Mouse (Mus musculus): Measurements from ENCODE around the gene Man2c1. TPM values are rescaled to one million over a fixed set of nuclear protein-coding genes. Genes with fewer than 3 reads are reported as not detected.

Man2c1 gene
- polyA plus RNA-seq, 1 experiment from 2014 or later = 45.3 TPM

- WGBS = 71% methylated on average over 6 of the region's 6 CpGs
- no peak for ATAC-seq (ENCODE audit: insufficient number of reproducible peaks, insufficient read depth, low FRiP score, low read depth)
- H3K36me3 ChIP-seq (ENCODE audit: control insufficient read depth, insufficient read depth, low read length) = no peaks in the 10 kb centered on the region
- H3K4me3 ChIP-seq (ENCODE audit: low read depth, low read length) = peak overlapping the region; percentile 45; the same call in 1 of the 2 replicates
- peak overlapping the region; percentile 82; the same call in 1 of the 2 replicates for H3K27ac ChIP-seq (ENCODE audit: low read length)
- H3K9me3 ChIP-seq (ENCODE audit: control insufficient read depth, low read depth, low read length) = no peaks in the 10 kb centered on the region
- H3K4me2 ChIP-seq (replicated peaks; ENCODE audit: low read depth, low read length) = peak overlapping the region; percentile 69
- peak overlapping the region; percentile 36; the same call in 1 of the 2 replicates for H3K9ac ChIP-seq (replicated peaks; ENCODE audit: low read depth, low read length)
- H3K4me1 ChIP-seq (ENCODE audit: control insufficient read depth, insufficient read depth, low read length) = peaks cover 6% of the 10 kb centered on the region; the same call in 1 of the 2 replicates
- no peaks in the 10 kb centered on the region for H3K27me3 ChIP-seq (ENCODE audit: control insufficient read depth, insufficient read depth, low read length)
These were observed 18.5 kb downstream of the Man2c1 start for GRCm38 (mm10) chr9:57149021-57149420.

GRCm38 (mm10) chr9:57150192-57150591 lies 19.7 kb downstream of the Man2c1 start:
- no peak overlapping the region for H3K4me2 ChIP-seq (replicated peaks; ENCODE audit: low read depth, low read length)
- ATAC-seq (ENCODE audit: insufficient number of reproducible peaks, insufficient read depth, low FRiP score, low read depth) = no peak
- peaks cover 6% of the 10 kb centered on the region; the same call in 1 of the 2 replicates for H3K4me1 ChIP-seq (ENCODE audit: control insufficient read depth, insufficient read depth, low read length)
- H3K4me3 ChIP-seq (ENCODE audit: low read depth, low read length) = no peak overlapping the region
- no peaks in the 10 kb centered on the region for H3K9me3 ChIP-seq (ENCODE audit: control insufficient read depth, low read depth, low read length)
- no peak overlapping the region for H3K9ac ChIP-seq (replicated peaks; ENCODE audit: low read depth, low read length)
- no peak overlapping the region for H3K27ac ChIP-seq (ENCODE audit: low read length)
- H3K27me3 ChIP-seq (ENCODE audit: control insufficient read depth, insufficient read depth, low read length) = no peaks in the 10 kb centered on the region
- WGBS = 81% methylated on average over 5 of the region's 5 CpGs
- no peaks in the 10 kb centered on the region for H3K36me3 ChIP-seq (ENCODE audit: control insufficient read depth, insufficient read depth, low read length)

- Histone ChIP-seq H3K27ac (ENCODE audit: low read length) (no peak overlapping the region), H3K27me3 (ENCODE audit: control insufficient read depth, insufficient read depth, low read length) (no peaks in the 10 kb centered on the region), H3K4me1 (ENCODE audit: control insufficient read depth, insufficient read depth, low read length) (peaks cover 3% of the 10 kb centered on the region; the same call in 1 of the 2 replicates), H3K4me2 (replicated peaks; ENCODE audit: low read depth, low read length) (no peak overlapping the region), H3K36me3 (ENCODE audit: control insufficient read depth, insufficient read depth, low read length) (no peaks in the 10 kb centered on the region), H3K9me3 (ENCODE audit: control insufficient read depth, low read depth, low read length) (no peaks in the 10 kb centered on the region), H3K4me3 (ENCODE audit: low read depth, low read length) (no peak overlapping the region), H3K9ac (replicated peaks; ENCODE audit: low read depth, low read length) (no peak overlapping the region)
- 46% methylated on average over 6 of the region's 6 CpGs for WGBS
- no peak for ATAC-seq (ENCODE audit: insufficient number of reproducible peaks, insufficient read depth, low FRiP score, low read depth)
These were observed 21.8 kb downstream of the Man2c1 start for GRCm38 (mm10) chr9:57152331-57152730.

GRCm38 (mm10) chr9:57156383-57156782 lies 25.9 kb downstream of the Man2c1 start:
- Histone ChIP-seq H3K4me2 (replicated peaks; ENCODE audit: low read depth, low read length) (no peak overlapping the region), H3K27me3 (ENCODE audit: control insufficient read depth, insufficient read depth, low read length) (no peaks in the 10 kb centered on the region), H3K4me3 (ENCODE audit: low read depth, low read length) (no peak overlapping the region), H3K36me3 (ENCODE audit: control insufficient read depth, insufficient read depth, low read length) (no peaks in the 10 kb centered on the region), H3K27ac (ENCODE audit: low read length) (no peak overlapping the region), H3K9me3 (ENCODE audit: control insufficient read depth, low read depth, low read length) (no peaks in the 10 kb centered on the region), H3K9ac (replicated peaks; ENCODE audit: low read depth, low read length) (no peak overlapping the region), H3K4me1 (ENCODE audit: control insufficient read depth, insufficient read depth, low read length) (peaks cover 6% of the 10 kb centered on the region; the same call in 1 of the 2 replicates)
- ATAC-seq (ENCODE audit: insufficient number of reproducible peaks, insufficient read depth, low FRiP score, low read depth) = no peak
- WGBS = 95% methylated on average over 7 of the region's 7 CpGs

GRCm38 (mm10) chr9:57156823-57157222 lies 26.3 kb downstream of the Man2c1 start:
- Histone ChIP-seq H3K4me3 (ENCODE audit: low read depth, low read length) (no peak overlapping the region), H3K9ac (replicated peaks; ENCODE audit: low read depth, low read length) (no peak overlapping the region), H3K27me3 (ENCODE audit: control insufficient read depth, insufficient read depth, low read length) (no peaks in the 10 kb centered on the region), H3K27ac (ENCODE audit: low read length) (no peak overlapping the region), H3K36me3 (ENCODE audit: control insufficient read depth, insufficient read depth, low read length) (no peaks in the 10 kb centered on the region), H3K4me2 (replicated peaks; ENCODE audit: low read depth, low read length) (peak overlapping the region; percentile 93; the same call in 1 of the 2 replicates), H3K4me1 (ENCODE audit: control insufficient read depth, insufficient read depth, low read length) (peaks cover 6% of the 10 kb centered on the region; the same call in 1 of the 2 replicates), H3K9me3 (ENCODE audit: control insufficient read depth, low read depth, low read length) (no peaks in the 10 kb centered on the region)
- 83% methylated on average over 8 of the region's 8 CpGs for WGBS
- ATAC-seq (ENCODE audit: insufficient number of reproducible peaks, insufficient read depth, low FRiP score, low read depth) = no peak

- Histone ChIP-seq H3K9ac (replicated peaks; ENCODE audit: low read depth, low read length) (peak overlapping the region; percentile 23; the same call in 1 of the 2 replicates), H3K27ac (ENCODE audit: low read length) (no peak overlapping the region), H3K27me3 (ENCODE audit: control insufficient read depth, insufficient read depth, low read length) (no peaks in the 10 kb centered on the region), H3K4me2 (replicated peaks; ENCODE audit: low read depth, low read length) (peak overlapping the region; percentile 93), H3K36me3 (ENCODE audit: control insufficient read depth, insufficient read depth, low read length) (no peaks in the 10 kb centered on the region), H3K4me1 (ENCODE audit: control insufficient read depth, insufficient read depth, low read length) (peaks cover 6% of the 10 kb centered on the region; the same call in 1 of the 2 replicates), H3K9me3 (ENCODE audit: control insufficient read depth, low read depth, low read length) (no peaks in the 10 kb centered on the region), H3K4me3 (ENCODE audit: low read depth, low read length) (peak overlapping the region; percentile 71)
- WGBS = 43% methylated on average over 13 of the region's 13 CpGs
- no peak for ATAC-seq (ENCODE audit: insufficient number of reproducible peaks, insufficient read depth, low FRiP score, low read depth)
These were observed 27.0 kb downstream of the Man2c1 start for GRCm38 (mm10) chr9:57157499-57157898.

- under 1% methylated on average over 24 of the region's 24 CpGs for WGBS
- Histone ChIP-seq H3K9me3 (ENCODE audit: control insufficient read depth, low read depth, low read length) (no peaks in the 10 kb centered on the region), H3K9ac (replicated peaks; ENCODE audit: low read depth, low read length) (peak within 1 kb of the TSS; percentile 23; the same call in 1 of the 2 replicates)
These were observed 27.6 kb downstream of the Man2c1 start, which contains the start of gene Commd4 for GRCm38 (mm10) chr9:57158013-57158470. Gene Commd4, minus strand, starts transcription at chr9:57158331.

GRCm38 (mm10) chr9:57158506-57158905 lies 28.0 kb downstream of the Man2c1 start:
- ATAC-seq (ENCODE audit: insufficient number of reproducible peaks, insufficient read depth, low FRiP score, low read depth) = peak; percentile 16; the same call in 1 of the 2 replicates
- no peak overlapping the region for H3K9ac ChIP-seq (replicated peaks; ENCODE audit: low read depth, low read length)
- 36% methylated on average over 11 of the region's 11 CpGs for WGBS

More at GRCm38 (mm10) chr9:57158013-57158470, 27.6 kb downstream of the Man2c1 start, which contains the start of gene Commd4:
- Histone ChIP-seq H3K4me1 (ENCODE audit: control insufficient read depth, insufficient read depth, low read length) (peaks cover 6% of the 10 kb centered on the region; the same call in 1 of the 2 replicates), H3K36me3 (ENCODE audit: control insufficient read depth, insufficient read depth, low read length) (no peaks in the 10 kb centered on the region), H3K4me2 (replicated peaks; ENCODE audit: low read depth, low read length) (peak within 1 kb of the TSS; percentile 93), H3K27ac (ENCODE audit: low read length) (no peak within 1 kb of the TSS), H3K27me3 (ENCODE audit: control insufficient read depth, insufficient read depth, low read length) (no peaks in the 10 kb centered on the region), H3K4me3 (ENCODE audit: low read depth, low read length) (peak within 1 kb of the TSS; percentile 71)
- peak; percentile 88; the same call in 1 of the 2 replicates for ATAC-seq (ENCODE audit: insufficient number of reproducible peaks, insufficient read depth, low FRiP score, low read depth)

More at GRCm38 (mm10) chr9:57158506-57158905, 28.0 kb downstream of the Man2c1 start:
- H3K27ac ChIP-seq (ENCODE audit: low read length) = no peak overlapping the region
- H3K4me1 ChIP-seq (ENCODE audit: control insufficient read depth, insufficient read depth, low read length) = peaks cover 6% of the 10 kb centered on the region; the same call in 1 of the 2 replicates
- H3K9me3 ChIP-seq (ENCODE audit: control insufficient read depth, low read depth, low read length) = no peaks in the 10 kb centered on the region
- H3K27me3 ChIP-seq (ENCODE audit: control insufficient read depth, insufficient read depth, low read length) = no peaks in the 10 kb centered on the region
- H3K4me2 ChIP-seq (replicated peaks; ENCODE audit: low read depth, low read length) = peak overlapping the region; percentile 93
- peak overlapping the region; percentile 71 for H3K4me3 ChIP-seq (ENCODE audit: low read depth, low read length)
- no peaks in the 10 kb centered on the region for H3K36me3 ChIP-seq (ENCODE audit: control insufficient read depth, insufficient read depth, low read length)
